Mouse (Mus musculus): Measurements from ENCODE around the gene Dmc1.

Dmc1 gene

DNA sequence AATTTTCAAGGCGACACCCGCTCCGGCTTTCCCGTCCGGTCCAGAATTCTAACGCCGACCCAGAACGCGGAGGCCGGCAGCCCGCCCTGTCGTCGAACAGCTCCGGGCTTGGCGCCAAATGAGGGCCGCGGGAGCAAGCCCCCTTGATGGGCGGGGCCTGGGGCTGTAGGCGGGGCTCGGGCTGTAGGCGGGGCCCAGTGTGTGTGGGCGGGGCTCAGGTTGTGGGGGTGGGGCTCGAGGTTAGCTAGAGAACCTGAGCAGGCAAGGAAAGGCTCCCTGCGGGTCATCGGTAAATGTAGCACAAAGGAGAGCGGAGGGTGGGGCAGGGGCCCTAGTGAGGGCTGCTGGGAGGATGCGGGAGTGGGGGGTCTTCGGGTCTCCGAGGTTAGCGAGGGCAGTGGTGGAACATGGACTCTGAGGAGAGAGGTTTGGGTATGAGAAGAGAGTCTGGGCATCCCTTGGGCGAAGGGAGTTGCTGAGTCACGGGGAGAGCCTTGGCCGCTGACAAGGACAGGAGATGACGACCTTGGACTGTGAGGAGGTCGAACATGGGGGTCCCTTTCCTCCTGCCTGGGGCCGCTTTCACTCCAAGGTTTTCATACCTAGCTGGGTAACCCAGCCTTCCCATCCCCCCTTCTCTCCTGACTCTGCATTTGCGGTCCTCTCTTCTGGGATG is at the start of gene Dmc1:
TSS of gene Dmc1 (minus strand) at position 120 of the 676 bp plus-strand sequence.
- DNase-seq (ENCODE audit: low spot score in 2 of 2), result no peak

DNA sequence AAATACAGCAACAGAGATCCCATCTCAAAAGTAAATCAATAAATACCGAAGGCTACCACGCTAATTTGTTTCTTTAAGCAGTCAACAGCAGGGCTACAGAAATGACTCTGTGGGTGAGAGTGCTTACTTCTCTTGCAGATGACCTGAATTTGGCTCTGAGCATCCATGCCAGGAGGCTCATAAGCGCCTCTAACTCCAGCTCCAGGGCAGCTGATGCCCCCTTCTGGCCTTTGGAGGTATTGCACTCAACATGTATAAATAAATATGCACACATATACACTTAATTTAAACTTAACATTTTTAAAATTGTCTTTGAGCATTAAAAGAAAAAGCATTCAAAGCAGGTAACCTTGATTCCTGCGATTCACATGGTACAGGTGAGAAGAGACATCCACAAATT is 46.6 kb upstream of the Dmc1 start:
- DNase-seq (ENCODE audit: low spot score in 2 of 2), result no peak

DNA sequence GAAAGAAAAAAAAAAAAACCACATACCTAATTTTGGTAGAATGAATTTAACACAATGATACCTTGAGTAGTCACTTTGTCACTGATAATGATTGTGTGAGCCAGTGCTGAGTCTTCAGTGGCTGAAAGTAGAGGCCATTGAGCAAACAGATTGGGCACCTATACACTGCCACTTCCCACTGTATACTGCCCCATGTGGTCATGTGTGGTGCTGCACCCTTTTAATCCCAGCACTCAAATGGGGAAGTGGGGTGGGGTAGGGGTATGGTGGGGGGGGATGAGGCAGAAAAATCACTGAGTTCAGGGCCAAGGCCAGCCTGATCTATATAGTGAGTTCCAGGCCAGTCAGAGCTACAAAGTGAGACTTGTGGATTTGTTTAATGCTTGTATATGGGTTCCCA is 45.7 kb upstream of the Dmc1 start:
- DNase-seq (ENCODE audit: low spot score in 2 of 2), result no peak

DNA sequence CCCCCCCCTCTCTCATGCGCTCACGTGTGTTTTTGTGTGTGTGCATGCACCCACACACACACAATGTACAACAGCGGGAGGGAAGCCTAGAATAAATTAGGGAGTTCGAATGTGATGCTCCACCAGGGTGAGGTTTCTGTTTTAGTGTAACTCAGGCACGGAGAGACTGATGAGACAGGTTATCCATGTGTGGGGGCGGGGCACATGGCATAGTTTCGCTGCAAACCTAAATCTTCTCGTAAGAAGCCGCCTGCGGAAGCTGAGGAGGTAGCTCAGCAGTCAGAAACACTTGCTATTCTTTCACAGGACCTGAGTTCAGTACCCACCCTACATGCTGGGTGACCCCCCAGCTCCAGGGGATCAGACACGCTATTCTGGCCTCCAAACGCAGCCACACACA is 43.2 kb upstream of the Dmc1 start:
- DNase-seq (ENCODE audit: low spot score in 2 of 2), result peak in 1 of 2 experiments; percentile 40

DNA sequence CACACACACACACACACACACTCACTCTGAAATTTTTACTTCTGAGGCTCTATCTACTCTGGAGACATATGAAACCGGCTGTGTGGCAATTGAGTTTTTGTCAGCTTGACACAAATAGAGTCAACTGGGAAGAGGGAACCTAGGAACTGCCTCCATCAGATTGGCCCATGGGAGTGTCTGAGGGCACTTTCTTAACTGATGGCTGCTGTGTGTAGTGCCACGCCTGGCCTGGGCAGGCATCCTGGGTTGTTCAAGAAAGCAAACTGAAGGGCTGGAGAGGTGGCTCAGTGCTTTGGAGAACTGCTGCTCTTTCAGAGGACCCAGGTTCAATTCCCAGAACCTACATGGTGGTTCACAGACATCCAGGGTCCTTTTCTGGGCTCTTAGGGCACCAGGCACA is 40.6 kb upstream of the Dmc1 start:
- DNase-seq (ENCODE audit: low spot score in 2 of 2), result no peak

DNA sequence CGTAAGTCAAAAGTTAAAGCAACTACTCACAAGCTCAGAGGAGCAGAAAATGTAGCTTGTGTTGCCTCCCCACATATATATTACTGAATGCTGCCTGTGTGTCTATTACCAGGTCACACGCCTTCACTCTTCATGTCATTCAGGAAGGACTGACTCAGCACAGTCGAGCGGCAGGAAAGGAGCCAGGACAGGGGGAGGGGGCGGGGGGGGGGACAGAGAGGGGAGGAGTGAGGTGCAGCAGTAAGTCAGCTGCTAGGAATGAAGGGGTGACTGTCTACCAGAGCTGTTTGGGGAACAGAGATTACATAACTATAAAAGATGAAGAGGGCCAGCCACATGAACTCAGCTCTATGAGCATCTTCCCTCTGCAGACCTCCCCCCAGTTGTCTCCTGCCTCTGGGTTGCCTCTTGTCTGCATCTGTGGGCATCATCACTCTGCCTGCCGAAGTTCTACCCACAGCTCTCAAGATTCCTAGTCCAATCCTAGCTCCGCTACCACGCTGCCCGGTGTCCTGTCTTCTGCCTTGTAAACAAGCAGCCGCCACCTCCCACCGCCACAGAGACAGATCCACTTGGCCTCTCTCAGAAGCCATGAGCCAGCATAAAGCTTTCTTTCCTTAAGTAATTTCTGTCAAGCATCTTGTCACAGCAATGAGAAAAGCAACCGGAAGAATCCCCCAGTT is 36.4 kb upstream of the Dmc1 start:
- peak; percentile 39 to 59 for DNase-seq (ENCODE audit: low spot score in 2 of 2)

DNA sequence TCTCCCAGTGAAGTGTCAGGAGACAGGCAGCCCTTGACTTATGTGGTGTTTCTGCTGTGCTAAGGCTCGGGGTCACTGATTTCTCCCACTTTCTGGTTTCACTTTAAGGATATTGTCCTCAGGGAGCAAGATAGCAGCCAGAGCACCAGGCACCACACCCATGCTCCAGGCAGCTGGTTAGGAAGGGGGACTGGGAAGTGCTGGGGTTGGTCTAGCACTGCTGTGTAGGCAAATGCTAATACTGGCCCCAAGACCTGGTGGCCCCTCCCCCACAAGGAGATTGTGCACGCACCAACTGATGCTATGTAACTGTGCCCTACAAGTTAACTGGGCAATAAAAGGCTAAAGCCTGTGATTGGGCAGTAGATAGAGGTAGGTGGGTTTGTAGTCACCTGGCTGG is 25.6 kb upstream of the Dmc1 start:
- no peak for DNase-seq (ENCODE audit: low spot score in 2 of 2)

DNA sequence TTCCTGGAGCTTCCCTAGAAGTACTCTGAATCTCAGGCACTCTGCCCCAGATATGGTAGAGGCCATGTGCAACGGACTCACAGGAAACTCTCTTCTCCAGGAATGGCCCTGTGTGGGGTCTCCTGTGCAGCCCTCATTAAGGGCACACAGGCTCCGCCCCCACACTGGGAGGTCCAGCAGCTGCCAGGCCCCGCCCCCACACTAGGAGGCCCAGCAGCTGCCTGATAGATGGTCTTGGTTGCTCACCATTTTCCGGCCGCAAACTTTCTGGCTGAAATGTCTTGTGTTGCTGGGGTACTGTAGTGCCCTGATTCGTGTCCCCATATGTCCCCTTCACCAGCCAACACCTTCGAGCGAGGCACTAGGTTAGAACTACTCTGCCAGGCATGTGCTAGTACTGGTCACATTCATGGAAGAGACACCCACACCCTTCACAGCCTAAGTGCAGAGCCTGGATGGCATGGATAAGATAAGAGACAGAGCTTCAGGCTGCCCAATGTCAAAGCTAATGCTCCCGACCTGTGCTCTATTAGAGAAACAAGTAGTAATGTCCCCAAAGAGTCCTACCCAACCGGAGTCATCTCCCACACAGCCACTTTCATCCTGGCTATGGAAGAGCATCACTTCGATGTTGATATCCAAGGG is 15.0 kb upstream of the Dmc1 start:
- no peak for DNase-seq (ENCODE audit: low spot score in 2 of 2)

DNA sequence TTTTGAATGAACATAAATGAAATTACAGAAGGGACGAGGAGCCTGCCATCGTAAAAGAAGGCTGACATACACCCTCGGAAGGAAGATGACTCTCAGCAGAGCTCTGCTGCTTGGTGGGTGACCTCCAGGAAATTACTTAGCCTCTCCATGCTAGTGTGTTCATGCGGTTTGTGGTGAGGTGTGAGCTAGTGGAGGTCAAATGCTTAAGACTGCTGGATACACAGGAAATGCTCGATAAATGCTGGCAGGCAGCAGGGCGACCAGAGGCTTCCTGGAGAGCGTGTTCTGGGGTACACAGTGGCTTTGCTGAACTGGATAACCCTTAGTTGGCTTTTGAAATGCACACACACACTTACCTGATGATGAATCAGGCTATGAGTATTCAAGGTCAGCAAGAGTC is 13.5 kb upstream of the Dmc1 start:
- no peak for DNase-seq (ENCODE audit: low spot score in 2 of 2)

DNA sequence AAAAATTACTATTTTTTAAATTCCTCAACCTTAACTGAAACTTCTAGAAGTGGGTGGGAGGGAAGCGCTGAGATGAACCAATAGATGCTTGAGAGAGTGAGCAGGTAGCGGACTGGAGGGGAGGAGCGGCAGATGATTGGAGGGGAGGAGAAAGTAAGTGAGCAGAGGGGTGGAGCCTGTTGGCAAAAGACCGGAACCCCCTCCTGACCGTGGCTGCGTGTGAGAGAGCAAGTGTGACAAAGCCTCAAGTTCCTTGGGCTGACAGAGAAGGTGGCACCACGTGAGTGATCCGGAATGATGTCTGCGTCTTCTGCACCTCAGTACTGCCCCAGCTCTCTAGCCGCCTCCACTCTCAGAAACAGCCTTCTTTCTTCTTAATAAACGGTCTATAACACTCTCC is 12.2 kb upstream of the Dmc1 start:
- DNase-seq (ENCODE audit: low spot score in 2 of 2), result no peak

DNA sequence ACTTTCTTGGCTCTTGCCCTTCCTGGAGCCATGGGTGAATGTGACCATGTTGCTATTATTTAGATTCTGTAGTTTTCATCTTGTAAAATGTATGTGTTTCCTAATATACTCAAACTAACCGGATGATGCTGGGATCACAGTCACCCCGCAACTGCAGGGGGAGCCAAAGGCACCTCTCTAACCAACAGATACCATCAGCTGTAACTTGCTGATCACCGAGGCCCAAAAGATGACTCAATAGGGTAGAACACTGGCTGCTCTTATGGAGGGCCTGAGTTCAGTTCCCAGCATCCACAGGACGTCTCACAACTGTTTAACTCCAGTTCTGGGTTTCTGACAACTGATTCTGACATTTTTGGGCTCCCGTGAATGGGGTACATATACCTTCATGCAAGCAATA is 11.8 kb upstream of the Dmc1 start:
- no peak for DNase-seq (ENCODE audit: low spot score in 2 of 2)

DNA sequence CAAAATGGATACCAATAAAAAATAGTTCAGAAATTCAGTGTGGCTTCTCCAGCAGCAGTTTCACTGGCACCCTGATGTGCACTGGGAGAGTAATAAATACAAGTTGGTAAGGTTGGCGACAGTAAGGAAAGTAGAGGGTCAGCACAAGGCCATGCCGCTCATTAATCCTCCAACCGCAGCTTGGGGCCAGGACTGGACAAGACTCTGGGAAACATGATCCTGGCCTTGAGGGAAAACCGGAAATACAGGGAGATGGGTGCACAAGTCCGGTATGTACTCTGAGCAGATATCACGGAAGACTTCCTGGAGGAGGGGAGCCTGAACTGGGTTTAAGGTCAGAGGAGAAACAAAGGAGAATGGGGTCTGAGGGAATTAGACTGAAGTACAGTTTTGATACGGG is 10.6 kb upstream of the Dmc1 start:
- DNase-seq (ENCODE audit: low spot score in 2 of 2), result no peak

DNA sequence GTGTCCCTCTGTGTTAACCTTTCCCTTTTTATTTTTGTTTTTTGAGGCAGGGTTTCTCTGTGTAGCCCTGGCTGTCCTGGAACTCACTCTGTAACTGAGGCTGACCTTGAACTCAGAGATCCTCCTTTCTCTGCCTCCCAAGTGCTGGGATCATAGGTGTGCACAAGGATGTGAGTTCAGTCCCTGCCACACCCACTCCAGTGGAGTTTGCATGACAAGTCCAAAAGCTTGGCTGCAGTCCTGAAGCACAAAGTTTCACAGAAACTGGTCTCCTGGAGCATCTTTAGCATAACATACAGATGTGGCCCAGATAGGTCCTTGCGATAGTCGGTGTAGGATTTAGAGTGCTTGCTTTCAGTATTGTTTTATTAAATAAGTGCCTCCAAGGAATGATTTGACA is 4.3 kb upstream of the Dmc1 start:
- no peak for DNase-seq (ENCODE audit: low spot score in 2 of 2)

DNA sequence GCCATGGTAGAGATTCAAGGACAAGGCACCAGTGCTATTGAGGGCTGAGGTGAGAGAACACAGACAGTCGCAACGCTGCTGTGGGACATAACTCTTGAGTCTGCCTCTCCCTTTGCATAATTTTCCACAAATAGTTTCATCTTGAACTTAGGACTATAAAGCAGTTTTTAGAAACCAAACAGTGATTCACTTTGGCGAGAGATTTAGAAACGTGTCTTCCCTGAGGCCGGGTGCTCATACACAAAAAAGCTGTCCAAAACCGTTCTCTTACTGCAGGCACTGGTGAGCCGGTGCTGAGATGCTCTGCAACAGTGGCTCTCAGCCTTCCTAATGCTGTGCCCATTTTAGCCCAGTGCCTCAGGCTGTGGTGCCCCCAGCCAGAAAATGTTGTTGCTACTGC is 3.3 kb upstream of the Dmc1 start:
- DNase-seq (ENCODE audit: low spot score in 2 of 2), result peak in 1 of 2 experiments; percentile 33

DNA sequence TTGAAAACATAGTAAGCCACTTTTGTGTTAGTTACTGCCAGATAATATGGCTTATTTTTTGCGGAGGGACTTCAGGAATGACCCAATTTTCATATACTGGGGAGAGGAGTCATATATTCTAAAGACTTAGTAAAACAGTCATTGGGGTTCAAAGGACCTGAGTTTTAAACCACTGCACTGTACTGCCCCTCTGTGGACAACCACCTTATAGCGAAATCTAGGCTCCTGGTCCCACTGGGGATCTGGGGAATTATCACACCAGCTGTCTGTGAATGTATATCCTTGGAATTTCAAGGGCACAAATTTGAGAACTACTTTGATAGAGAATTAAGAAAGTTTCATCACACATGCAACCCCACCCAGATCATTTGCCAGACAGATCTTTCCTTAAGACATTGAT is 2.8 kb upstream of the Dmc1 start:
- peak; percentile 54 to 61 for DNase-seq (ENCODE audit: low spot score in 2 of 2)

DNA sequence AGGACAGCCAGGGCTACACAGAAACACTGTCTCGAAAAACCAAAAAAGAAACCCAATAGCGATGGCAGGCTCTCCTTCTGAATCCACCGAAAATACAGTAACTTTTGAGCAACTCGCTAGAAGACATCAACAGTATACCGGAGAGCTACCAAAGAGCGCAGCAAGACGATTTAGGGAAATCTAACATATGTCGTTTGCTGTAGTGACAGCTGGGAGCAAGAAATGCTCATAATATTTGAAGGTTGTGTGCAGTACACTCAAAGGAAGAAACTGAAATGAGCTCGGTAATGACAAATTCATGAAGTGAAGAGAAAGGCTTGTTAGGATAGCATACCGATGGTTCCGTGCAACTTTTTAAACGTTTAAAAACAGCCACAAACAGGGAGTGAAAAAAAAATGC is 1.3 kb upstream of the Dmc1 start:
- no peak for DNase-seq (ENCODE audit: low spot score in 2 of 2)

DNA sequence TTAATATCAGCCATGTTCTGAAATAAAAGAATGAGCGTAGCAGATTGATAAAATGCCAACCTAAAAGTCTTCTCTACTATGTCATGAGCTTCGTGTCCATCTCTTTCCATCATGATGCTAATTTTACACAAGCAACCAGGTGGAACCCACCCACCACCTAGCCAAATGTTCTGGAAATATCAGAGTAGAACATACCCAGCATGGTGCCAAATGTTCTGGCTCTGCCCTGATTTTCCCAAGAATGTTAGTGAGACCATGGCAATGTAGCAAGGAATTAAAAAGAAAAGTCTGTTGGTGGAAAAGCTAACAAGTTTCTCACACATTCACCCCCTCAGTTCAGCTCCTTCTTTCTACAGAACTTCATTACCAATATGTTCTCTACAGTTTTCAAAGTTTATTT is 4.7 kb downstream of the Dmc1 start:
- DNase-seq (ENCODE audit: low spot score in 2 of 2), result peak; percentile 55 to 71

DNA sequence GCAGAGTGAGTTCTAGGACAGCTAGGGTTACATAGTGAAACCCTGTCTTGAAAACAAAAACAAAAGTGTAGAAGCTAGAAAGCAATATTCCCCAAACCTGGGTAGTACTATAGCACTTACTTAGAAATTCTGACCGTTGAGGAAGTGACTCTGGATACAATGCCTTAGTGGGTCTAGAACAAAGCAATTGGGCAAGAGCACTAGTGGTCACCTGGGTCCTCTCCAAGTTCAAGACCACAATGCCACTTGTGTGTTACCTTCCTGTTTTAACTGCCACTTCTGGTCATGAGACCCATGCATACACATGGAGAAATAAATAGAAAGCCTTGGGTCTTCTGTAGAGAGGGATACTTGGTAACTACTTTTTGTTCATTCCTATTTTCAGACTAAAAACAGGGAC is 6.2 kb downstream of the Dmc1 start:
- DNase-seq (ENCODE audit: low spot score in 2 of 2), result no peak

DNA sequence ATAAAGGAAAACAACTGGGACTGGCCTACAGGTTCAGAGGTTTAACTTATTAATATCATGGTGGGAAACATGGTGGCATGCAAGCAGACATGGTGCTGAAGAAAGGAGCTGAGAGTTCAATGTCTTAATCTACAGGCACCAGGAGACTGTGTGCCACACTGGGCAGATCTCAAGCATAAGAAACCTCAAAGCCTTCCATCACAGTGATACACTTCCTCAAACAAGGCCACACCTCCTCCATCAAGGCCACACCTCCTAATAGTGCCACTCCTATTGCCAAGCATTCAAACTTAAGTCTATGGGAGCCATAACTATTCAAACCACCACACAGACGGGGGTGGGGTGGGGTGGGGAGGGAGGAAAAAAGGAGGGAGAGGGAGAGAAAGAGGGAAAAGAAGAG is 23.3 kb downstream of the Dmc1 start:
- DNase-seq (ENCODE audit: low spot score in 2 of 2), result no peak

DNA sequence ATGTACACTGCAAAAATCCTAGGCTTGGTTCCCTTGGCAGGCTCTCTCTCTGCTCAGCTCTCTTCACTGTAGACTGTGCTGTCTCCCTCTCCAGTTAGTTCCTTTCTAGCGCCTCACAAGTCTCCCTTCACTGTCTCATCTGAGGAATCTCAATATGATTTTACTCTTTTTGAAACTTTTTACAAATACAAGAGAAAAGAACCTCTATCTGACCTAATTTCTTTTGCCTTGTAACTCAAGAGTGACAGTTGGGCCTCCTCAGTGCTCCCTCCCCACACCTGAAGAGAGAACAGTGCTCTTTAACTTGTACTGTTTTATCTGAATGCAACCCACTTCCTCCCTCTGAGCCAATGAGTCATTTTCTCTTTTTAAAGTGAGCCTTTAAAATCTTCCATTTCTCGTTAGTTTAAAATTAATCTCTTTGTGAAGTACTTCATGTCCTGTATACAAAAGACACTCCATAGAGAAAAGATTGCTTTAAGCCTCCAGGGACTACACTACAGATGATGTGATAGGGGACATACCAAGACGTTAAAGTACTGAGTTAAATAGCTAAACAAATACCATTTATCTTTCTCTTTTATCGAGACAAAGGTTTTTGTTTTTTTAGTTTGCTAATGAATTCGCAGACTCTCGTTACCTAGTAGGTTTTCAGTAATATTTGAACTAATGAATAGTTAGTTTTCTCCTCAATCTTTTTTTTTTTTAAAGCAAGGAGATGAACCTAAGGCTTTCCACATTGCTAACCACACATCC is 27.1 kb downstream of the Dmc1 start:
- peak; percentile 31 to 34 for DNase-seq (ENCODE audit: low spot score in 2 of 2)

DNA sequence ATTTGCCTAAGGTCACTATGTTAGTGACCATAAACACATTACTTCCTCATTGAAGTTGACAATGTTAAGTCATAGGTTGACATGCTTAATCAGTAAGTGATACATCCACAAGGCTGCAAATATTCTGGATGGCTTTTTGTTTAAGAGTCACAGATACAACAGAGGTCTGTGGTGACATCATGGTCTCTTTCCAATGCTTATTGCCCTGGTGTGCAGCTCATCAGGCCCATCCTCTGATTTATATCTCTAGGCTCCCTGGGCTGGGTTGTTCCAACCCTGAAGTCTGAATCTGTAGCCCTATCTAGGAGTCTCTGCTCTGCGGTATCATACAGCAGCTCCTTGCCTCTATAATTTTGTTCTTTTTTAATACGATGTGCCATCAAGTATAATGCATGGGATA is 28.0 kb downstream of the Dmc1 start:
- no peak for DNase-seq (ENCODE audit: low spot score in 2 of 2)

DNA sequence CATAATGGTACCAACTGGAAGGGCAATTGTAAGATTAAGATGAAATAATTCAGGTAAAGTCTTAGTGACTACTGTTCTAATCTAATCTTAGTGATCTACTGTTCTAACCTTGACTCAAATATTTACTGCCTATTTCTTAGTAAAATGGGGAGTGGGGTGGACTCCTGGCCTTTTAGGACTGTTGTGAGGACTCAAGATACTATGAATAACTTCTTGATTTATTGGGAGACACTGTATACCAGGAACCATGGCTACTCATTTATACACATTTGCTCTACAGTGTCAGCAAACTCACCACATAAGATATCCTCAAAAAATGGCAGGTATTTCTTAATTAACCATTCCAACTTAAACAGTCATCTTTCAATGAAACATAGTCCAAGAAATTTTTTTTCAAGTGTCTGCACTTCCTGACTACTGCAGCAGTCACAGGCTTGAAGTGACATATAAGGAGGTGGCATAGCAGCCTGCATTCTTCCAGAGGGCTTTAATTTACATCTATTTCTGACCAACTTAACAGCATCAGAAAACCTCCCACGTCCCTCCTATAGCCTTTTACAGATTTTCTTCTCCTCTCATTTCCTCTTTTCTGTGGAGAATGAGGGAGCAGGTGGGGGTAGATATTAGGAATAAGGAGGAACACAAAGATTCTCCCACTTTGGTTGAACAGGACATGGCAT is 29.2 kb downstream of the Dmc1 start:
- DNase-seq (ENCODE audit: low spot score in 2 of 2), result peak in 1 of 2 experiments; percentile 11

All from right cerebral cortex, adult 2 months (tissue).